Mouse (Mus musculus): Measurements from ENCODE around the gene Ilk.
A peak's percentile ranks its signal among the peaks of the same experiment; 100 is the strongest.

Ilk gene

GRCm38 (mm10) chr7:105784556-105784955 lies 48.2 kb downstream of the Ilk start:
- no peak for DNase-seq (ENCODE audit: low read depth, low spot score)

GRCm38 (mm10) chr7:105786506-105787284 lies 50.3 kb downstream of the Ilk start:
- DNase-seq (ENCODE audit: low read depth, low spot score): no peak

GRCm38 (mm10) chr7:105787285-105788140 lies 51.1 kb downstream of the Ilk start, which contains the start of gene Dchs1:
Gene Dchs1, minus strand, starts transcription at chr7:105787654.
- DNase-seq (ENCODE audit: low read depth, low spot score): peak; percentile 17

GRCm38 (mm10) chr7:105791147-105791546 lies 54.8 kb downstream of the Ilk start:
- no peak for DNase-seq (ENCODE audit: low read depth, low spot score)
